Mouse (Mus musculus): Measurements from ENCODE around the gene Dohh. TPM values are rescaled to one million over a fixed set of nuclear protein-coding genes. Genes with fewer than 3 reads are reported as not detected.

Dohh gene
- polyA plus RNA-seq, 1 experiment from 2014 or later, result 47.5 TPM

GRCm38 (mm10) chr10:81356352-81356990, 27.8 kb upstream of the Dohh start:
- Histone ChIP-seq H3K4me3 (ENCODE audit: low read depth, low read length) (peak overlapping the region; percentile 68), H3K36me3 (ENCODE audit: control insufficient read depth, insufficient read depth, low read length) (no peaks in the 10 kb centered on the region), H3K27me3 (ENCODE audit: control insufficient read depth, insufficient read depth, low read length) (no peaks in the 10 kb centered on the region), H3K4me1 (ENCODE audit: control insufficient read depth, insufficient read depth, low read length) (peaks cover 29% of the 10 kb centered on the region), H3K9ac (ENCODE audit: low read depth, low read length) (peak overlapping the region; percentile 2; the same call in 1 of the 2 replicates), H3K4me2 (peak overlapping the region; percentile 90), H3K9me3 (replicated peaks; ENCODE audit: control insufficient read depth, low read length) (no peaks in the 10 kb centered on the region), H3K27ac (ENCODE audit: low read depth, low read length) (no peak overlapping the region)
- no peak for ATAC-seq (replicated peaks; ENCODE audit: insufficient number of reproducible peaks, low FRiP score, low TSS enrichment)
- 53% methylated on average over 12 of the region's 12 CpGs for WGBS (ENCODE audit: insufficient replicate concordance)

- peaks cover 34% of the 10 kb centered on the region for H3K4me1 ChIP-seq (ENCODE audit: control insufficient read depth, insufficient read depth, low read length)
- H3K4me3 ChIP-seq (ENCODE audit: low read depth, low read length), result peak within 1 kb of the TSS; percentile 68
- H3K9ac ChIP-seq (ENCODE audit: low read depth, low read length), result peak within 1 kb of the TSS; percentile 85
- no peak within 1 kb of the TSS; the same call in none of the 2 replicates for H3K27ac ChIP-seq (ENCODE audit: low read depth, low read length)
- H3K4me2 ChIP-seq, result peak within 1 kb of the TSS; percentile 90
- ATAC-seq (replicated peaks; ENCODE audit: insufficient number of reproducible peaks, low FRiP score, low TSS enrichment), result peak; percentile 86
- H3K36me3 ChIP-seq (ENCODE audit: control insufficient read depth, insufficient read depth, low read length), result no peaks in the 10 kb centered on the region
- WGBS (ENCODE audit: insufficient replicate concordance), result 4% methylated on average over 38 of the region's 79 CpGs
- no peaks in the 10 kb centered on the region for H3K9me3 ChIP-seq (replicated peaks; ENCODE audit: control insufficient read depth, low read length)
- no peaks in the 10 kb centered on the region for H3K27me3 ChIP-seq (ENCODE audit: control insufficient read depth, insufficient read depth, low read length)
Measured at GRCm38 (mm10) chr10:81356991-81357844, 27.0 kb upstream of the Dohh start, which contains the start of gene Mfsd12. Mfsd12 (plus strand) TSS chr10:81357491.

- Histone ChIP-seq H3K4me2 (peak overlapping the region; percentile 90), H3K9ac (ENCODE audit: low read depth, low read length) (peak overlapping the region; percentile 85), H3K27me3 (ENCODE audit: control insufficient read depth, insufficient read depth, low read length) (no peaks in the 10 kb centered on the region), H3K36me3 (ENCODE audit: control insufficient read depth, insufficient read depth, low read length) (no peaks in the 10 kb centered on the region), H3K27ac (ENCODE audit: low read depth, low read length) (peak overlapping the region; percentile 47), H3K4me3 (ENCODE audit: low read depth, low read length) (peak overlapping the region; percentile 68), H3K4me1 (ENCODE audit: control insufficient read depth, insufficient read depth, low read length) (peaks cover 44% of the 10 kb centered on the region), H3K9me3 (replicated peaks; ENCODE audit: control insufficient read depth, low read length) (no peaks in the 10 kb centered on the region)
- 21% methylated on average over 4 of the region's 4 CpGs for WGBS (ENCODE audit: insufficient replicate concordance)
- no peak for ATAC-seq (replicated peaks; ENCODE audit: insufficient number of reproducible peaks, low FRiP score, low TSS enrichment)
Measured at GRCm38 (mm10) chr10:81358209-81358608, 26.0 kb upstream of the Dohh start.

GRCm38 (mm10) chr10:81358841-81359240, 25.4 kb upstream of the Dohh start:
- no peaks in the 10 kb centered on the region for H3K9me3 ChIP-seq (replicated peaks; ENCODE audit: control insufficient read depth, low read length)
- H3K4me3 ChIP-seq (ENCODE audit: low read depth, low read length), result peak overlapping the region; percentile 68
- H3K4me2 ChIP-seq, result peak overlapping the region; percentile 90
- H3K4me1 ChIP-seq (ENCODE audit: control insufficient read depth, insufficient read depth, low read length), result peaks cover 50% of the 10 kb centered on the region
- peak overlapping the region; percentile 47; the same call in 1 of the 2 replicates for H3K27ac ChIP-seq (ENCODE audit: low read depth, low read length)
- no peaks in the 10 kb centered on the region for H3K36me3 ChIP-seq (ENCODE audit: control insufficient read depth, insufficient read depth, low read length)
- H3K9ac ChIP-seq (ENCODE audit: low read depth, low read length), result peak overlapping the region; percentile 85; the same call in 1 of the 2 replicates
- ATAC-seq (replicated peaks; ENCODE audit: insufficient number of reproducible peaks, low FRiP score, low TSS enrichment), result no peak
- 56% methylated on average over 1 of the region's 1 CpGs for WGBS (ENCODE audit: insufficient replicate concordance)
- H3K27me3 ChIP-seq (ENCODE audit: control insufficient read depth, insufficient read depth, low read length), result no peaks in the 10 kb centered on the region

- no peak overlapping the region for H3K4me3 ChIP-seq (ENCODE audit: low read depth, low read length)
- WGBS (ENCODE audit: insufficient replicate concordance), result 62% methylated on average over 8 of the region's 8 CpGs
- H3K4me2 ChIP-seq, result peak overlapping the region; percentile 22
- H3K36me3 ChIP-seq (ENCODE audit: control insufficient read depth, insufficient read depth, low read length), result no peaks in the 10 kb centered on the region
- H3K27me3 ChIP-seq (ENCODE audit: control insufficient read depth, insufficient read depth, low read length), result no peaks in the 10 kb centered on the region
- H3K9me3 ChIP-seq (replicated peaks; ENCODE audit: control insufficient read depth, low read length), result no peaks in the 10 kb centered on the region
- H3K4me1 ChIP-seq (ENCODE audit: control insufficient read depth, insufficient read depth, low read length), result peaks cover 67% of the 10 kb centered on the region
- H3K27ac ChIP-seq (ENCODE audit: low read depth, low read length), result peak overlapping the region; percentile 35; the same call in 1 of the 2 replicates
- H3K9ac ChIP-seq (ENCODE audit: low read depth, low read length), result peak overlapping the region; percentile 39; the same call in 1 of the 2 replicates
- no peak for ATAC-seq (replicated peaks; ENCODE audit: insufficient number of reproducible peaks, low FRiP score, low TSS enrichment)
Measured at GRCm38 (mm10) chr10:81360721-81361120, 23.5 kb upstream of the Dohh start.

GRCm38 (mm10) chr10:81362336-81362949, 21.8 kb upstream of the Dohh start:
- peaks cover 71% of the 10 kb centered on the region for H3K4me1 ChIP-seq (ENCODE audit: control insufficient read depth, insufficient read depth, low read length)
- H3K9ac ChIP-seq (ENCODE audit: low read depth, low read length), result peak overlapping the region; percentile 60
- H3K4me2 ChIP-seq, result peak overlapping the region; percentile 69
- peak overlapping the region; percentile 33 for H3K4me3 ChIP-seq (ENCODE audit: low read depth, low read length)
- H3K27ac ChIP-seq (ENCODE audit: low read depth, low read length), result peak overlapping the region; percentile 95
- no peaks in the 10 kb centered on the region for H3K27me3 ChIP-seq (ENCODE audit: control insufficient read depth, insufficient read depth, low read length)
- ATAC-seq (replicated peaks; ENCODE audit: insufficient number of reproducible peaks, low FRiP score, low TSS enrichment), result peak; percentile 39; the same call in 1 of the 2 replicates
- WGBS (ENCODE audit: insufficient replicate concordance), result 45% methylated on average over 12 of the region's 12 CpGs
- peaks cover 6% of the 10 kb centered on the region for H3K36me3 ChIP-seq (ENCODE audit: control insufficient read depth, insufficient read depth, low read length)
- no peaks in the 10 kb centered on the region for H3K9me3 ChIP-seq (replicated peaks; ENCODE audit: control insufficient read depth, low read length)

- Histone ChIP-seq H3K27me3 (ENCODE audit: control insufficient read depth, insufficient read depth, low read length) (no peaks in the 10 kb centered on the region), H3K9ac (ENCODE audit: low read depth, low read length) (peak overlapping the region; percentile 60), H3K9me3 (replicated peaks; ENCODE audit: control insufficient read depth, low read length) (no peaks in the 10 kb centered on the region), H3K4me3 (ENCODE audit: low read depth, low read length) (peak overlapping the region; percentile 33), H3K27ac (ENCODE audit: low read depth, low read length) (peak overlapping the region; percentile 95), H3K4me1 (ENCODE audit: control insufficient read depth, insufficient read depth, low read length) (peaks cover 64% of the 10 kb centered on the region), H3K4me2 (peak overlapping the region; percentile 69), H3K36me3 (ENCODE audit: control insufficient read depth, insufficient read depth, low read length) (peaks cover 19% of the 10 kb centered on the region)
- peak; percentile 56 for ATAC-seq (replicated peaks; ENCODE audit: insufficient number of reproducible peaks, low FRiP score, low TSS enrichment)
- WGBS (ENCODE audit: insufficient replicate concordance), result 4% methylated on average over 41 of the region's 54 CpGs
Measured at GRCm38 (mm10) chr10:81363436-81364346, 20.5 kb upstream of the Dohh start.

Data from heart, embryonic 11.5 days (tissue).